Mouse (Mus musculus) midbrain, embryonic 13.5 days (tissue): Measurements from ENCODE around the gene Efcab10. TPM values are rescaled to one million over a fixed set of nuclear protein-coding genes. Genes with fewer than 3 reads are reported as not detected.

Experiments
- ATAC-seq: fragments of 200-750 bp; cut with Nextera tagmentation; 2 replicates; pipeline ENCODE4 v1.8.0; 2017; ENCODE audit warnings: mild to moderate bottlenecking, moderate TSS enrichment, moderate library complexity
- H3K27ac ChIP-seq: fragments of 300-500 bp; sonication (generic); 2 replicates; pipeline ENCODE4 v1.5.1; 2015; ENCODE audit warnings: inconsistent platforms, mild to moderate bottlenecking, moderate library complexity
- H3K27me3 ChIP-seq: fragments of 300-500 bp; sonication (generic); 2 replicates; pipeline ENCODE4 v1.6.1; 2015; ENCODE audit warnings: mild to moderate bottlenecking, inconsistent platforms
- H3K36me3 ChIP-seq: fragments of 300-500 bp; sonication (generic); 2 replicates; pipeline ENCODE4 v1.6.1; 2015; ENCODE audit warnings: mild to moderate bottlenecking, inconsistent platforms
- H3K4me1 ChIP-seq: fragments of 300-500 bp; sonication (generic); replicated peaks from 2 replicates; pipeline ENCODE4 v1.6.1; 2015; ENCODE audit warnings: inconsistent platforms
- H3K4me2 ChIP-seq: fragments of 300-500 bp; sonication (generic); replicated peaks from 2 replicates; pipeline ENCODE4 v1.6.1; 2015; ENCODE audit warnings: moderate library complexity, mild to moderate bottlenecking, inconsistent platforms
- H3K4me3 ChIP-seq: fragments of 300-500 bp; sonication (generic); replicated peaks from 2 replicates; pipeline ENCODE4 v1.5.1; 2015; ENCODE audit warnings: mild to moderate bottlenecking, inconsistent platforms
- H3K9ac ChIP-seq: fragments of 300-500 bp; sonication (generic); replicated peaks from 2 replicates; pipeline ENCODE4 v1.6.1; 2015; ENCODE audit warnings: mild to moderate bottlenecking, inconsistent platforms
- H3K9me3 ChIP-seq: fragments of 300-500 bp; sonication (generic); 2 replicates; pipeline ENCODE4 v1.6.1; 2016; ENCODE audit warnings: mild to moderate bottlenecking, inconsistent platforms
- WGBS: fragments of 180-500 bp; shearing (Covaris S2); methylation state at CpG from one replicate; pipeline ENCODE4 v1.1.7; 2015; 5-methylcytosine and 5-hydroxymethylcytosine counted together
- polyA plus RNA-seq: library from polyadenylated mRNA; unstranded; fragments of >200 nt; fragmentation: Nextera tagmentation; extraction: Ambion mirVana; gene quantifications from 2 replicates; pipeline ENCODE4 v1.2.1, GENCODE M21; 2015

The Efcab10 gene
- polyA plus RNA-seq, result 2.7 and 3.1 TPM in 2 replicates

DNA sequence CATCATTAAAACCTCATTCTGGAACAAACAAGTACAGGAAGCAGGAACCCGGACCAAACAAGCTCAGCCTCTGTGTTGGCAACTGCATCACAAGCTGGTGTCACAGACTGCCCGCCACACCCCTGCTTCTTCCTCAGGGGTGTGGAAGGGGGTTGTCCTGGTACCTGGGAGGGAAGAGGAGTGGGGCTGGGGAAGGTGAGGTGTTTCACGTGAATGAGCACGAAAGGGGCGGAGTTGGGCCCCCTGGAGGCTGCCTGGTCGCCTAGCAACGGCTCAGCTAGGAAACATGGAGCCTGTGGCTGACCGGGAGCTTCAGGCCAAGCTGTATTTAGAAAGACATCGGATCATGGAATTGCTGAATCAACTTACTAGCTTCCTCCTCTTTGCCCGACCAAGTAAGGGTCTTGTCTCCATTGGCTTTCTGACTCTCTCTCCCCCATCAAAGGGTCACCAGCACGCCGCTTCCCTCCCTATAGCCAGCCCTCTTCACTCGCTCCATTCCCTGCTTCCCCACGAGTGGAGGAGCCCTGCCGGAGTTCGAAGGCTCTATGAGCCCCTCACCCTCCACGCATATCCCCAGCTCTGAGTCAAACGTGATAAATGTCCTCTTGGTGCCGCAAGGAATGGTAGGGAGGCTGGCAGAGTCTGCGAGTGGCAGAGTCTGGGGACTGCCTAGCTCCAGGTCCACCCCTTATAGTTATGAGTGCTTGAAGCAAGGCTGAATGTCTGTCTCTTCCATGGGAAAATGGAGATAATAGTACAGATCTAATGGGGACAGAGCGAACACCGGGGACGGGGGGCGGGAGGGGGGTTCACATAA lies at the start of gene Efcab10:
TSS of gene Efcab10 (plus strand) at position 51 of the 820 bp plus-strand sequence.
- peak; percentile 86 for ATAC-seq
- Histone ChIP-seq H3K4me1 (peaks cover 12% of the 10 kb centered on the region), H3K36me3 (no peaks in the 10 kb centered on the region), H3K27ac (peak within 1 kb of the TSS; percentile 75), H3K9ac (peak within 1 kb of the TSS; percentile 64), H3K27me3 (no peaks in the 10 kb centered on the region), H3K4me3 (peak within 1 kb of the TSS; percentile 41), H3K9me3 (no peaks in the 10 kb centered on the region), H3K4me2 (peak within 1 kb of the TSS; percentile 60)
- WGBS, result 8% methylated on average over 24 of the region's 24 CpGs

- Histone ChIP-seq H3K4me2 (peak overlapping the region; percentile 57), H3K9me3 (no peaks in the 10 kb centered on the region), H3K27me3 (peaks cover 15% of the 10 kb centered on the region), H3K4me1 (peaks cover 51% of the 10 kb centered on the region), H3K27ac (peak overlapping the region; percentile 49), H3K9ac (peak overlapping the region; percentile 59), H3K36me3 (peaks cover 10% of the 10 kb centered on the region), H3K4me3 (peak overlapping the region; percentile 22)
- WGBS, result 4% methylated on average over 25 of the region's 25 CpGs
- peak; percentile 32 for ATAC-seq
Observed at GRCm38 (mm10) chr12:33344970-33345772, 49.5 kb upstream of the Efcab10 start.

- Histone ChIP-seq H3K4me3 (no peak overlapping the region; the same call in 1 of the 2 replicates), H3K36me3 (peaks cover 13% of the 10 kb centered on the region), H3K27ac (no peak overlapping the region), H3K27me3 (peaks cover 15% of the 10 kb centered on the region), H3K9ac (peak overlapping the region; percentile 59; the same call in 1 of the 2 replicates), H3K4me2 (peak overlapping the region; percentile 57), H3K4me1 (peaks cover 44% of the 10 kb centered on the region), H3K9me3 (no peaks in the 10 kb centered on the region)
- ATAC-seq, result peak; percentile 9; the same call in 1 of the 2 replicates
- WGBS, result 26% methylated on average over 23 of the region's 23 CpGs
Observed at GRCm38 (mm10) chr12:33345773-33346435, 48.8 kb upstream of the Efcab10 start.

- no peak overlapping the region for H3K4me3 ChIP-seq
- H3K4me1 ChIP-seq, result no peaks in the 10 kb centered on the region
- H3K27ac ChIP-seq, result no peak overlapping the region
- no peaks in the 10 kb centered on the region for H3K9me3 ChIP-seq
- ATAC-seq, result no peak
- 79% methylated on average over 4 of the region's 4 CpGs for WGBS
- no peak overlapping the region for H3K4me2 ChIP-seq
- no peak overlapping the region for H3K9ac ChIP-seq
- peaks cover 22% of the 10 kb centered on the region for H3K36me3 ChIP-seq
- H3K27me3 ChIP-seq, result no peaks in the 10 kb centered on the region
Observed at GRCm38 (mm10) chr12:33352671-33353070, 42.0 kb upstream of the Efcab10 start.

DNA sequence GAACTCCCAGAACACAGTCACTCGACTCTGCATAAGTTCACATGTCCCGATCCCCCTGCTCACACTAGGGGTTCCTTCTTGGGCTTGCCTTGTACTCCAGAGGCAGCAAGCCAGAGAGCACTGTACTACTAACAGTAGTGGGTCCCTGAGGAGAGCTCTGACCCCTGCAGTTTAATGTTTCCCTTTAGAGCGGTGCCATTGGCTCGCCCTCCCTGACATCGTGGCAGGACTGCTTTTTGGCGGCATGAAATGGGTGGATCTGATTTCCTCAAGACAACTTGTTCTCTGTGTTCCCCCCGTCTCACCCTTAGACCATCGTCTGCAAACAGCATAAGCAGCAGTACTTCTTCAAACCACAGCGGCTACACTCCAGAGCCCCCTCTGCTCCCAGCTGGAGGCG lies 36.3 kb upstream of the Efcab10 start:
- Histone ChIP-seq H3K36me3 (peaks cover 15% of the 10 kb centered on the region), H3K4me3 (no peak overlapping the region), H3K9ac (no peak overlapping the region), H3K4me1 (0 out of 2 replicates have a peak, but pooled peaks cover 3% of the 10 kb centered on the region), H3K27ac (no peak overlapping the region), H3K4me2 (no peak overlapping the region), H3K9me3 (no peaks in the 10 kb centered on the region), H3K27me3 (no peaks in the 10 kb centered on the region)
- ATAC-seq, result no peak
- whole genome bisulfite sequencing, result 95% methylated on average over 10 of the region's 10 CpGs

- Histone ChIP-seq H3K27me3 (no peaks in the 10 kb centered on the region), H3K36me3 (peaks cover 15% of the 10 kb centered on the region), H3K4me2 (no peak overlapping the region), H3K4me3 (no peak overlapping the region), H3K9ac (no peak overlapping the region), H3K4me1 (0 out of 2 replicates have a peak, but pooled peaks cover 3% of the 10 kb centered on the region), H3K9me3 (no peaks in the 10 kb centered on the region), H3K27ac (no peak overlapping the region)
- no peak for ATAC-seq
- 94% methylated on average over 7 of the region's 7 CpGs for WGBS
Observed at GRCm38 (mm10) chr12:33359209-33359608, 35.4 kb upstream of the Efcab10 start.

DNA sequence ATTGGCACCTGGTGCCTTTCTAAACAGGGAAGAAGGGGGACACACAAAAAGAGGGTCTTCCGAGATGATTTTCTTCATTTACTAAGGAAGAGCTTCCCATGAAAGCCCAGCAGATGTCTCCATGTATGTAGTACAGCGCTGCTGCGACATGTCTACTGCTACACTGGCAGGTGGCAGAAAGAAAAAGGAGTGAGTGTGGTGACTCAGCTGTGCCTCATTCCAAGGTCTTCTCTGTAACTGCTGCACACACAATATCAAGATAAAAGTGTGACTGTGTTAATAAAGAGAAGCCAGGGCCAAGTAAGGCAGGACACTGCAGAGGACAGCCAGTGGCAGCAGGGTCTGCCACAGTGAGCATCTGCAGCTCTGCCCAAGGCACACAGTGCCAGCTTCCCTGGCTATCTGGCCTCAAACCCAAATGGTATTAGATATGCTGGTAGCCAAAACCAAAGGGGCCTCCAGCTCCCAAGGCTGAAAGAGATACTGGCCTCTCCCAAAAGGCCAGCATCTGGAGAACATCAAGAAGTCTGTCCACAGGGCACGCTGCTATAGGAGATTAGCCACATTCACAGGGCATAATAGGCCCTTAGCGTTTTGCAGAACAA lies 34.7 kb upstream of the Efcab10 start:
- H3K4me1 ChIP-seq, result 0 out of 2 replicates have a peak, but pooled peaks cover 3% of the 10 kb centered on the region
- peaks cover 15% of the 10 kb centered on the region for H3K36me3 ChIP-seq
- no peaks in the 10 kb centered on the region for H3K9me3 ChIP-seq
- ATAC-seq, result no peak
- H3K9ac ChIP-seq, result no peak overlapping the region
- no peaks in the 10 kb centered on the region for H3K27me3 ChIP-seq
- WGBS, result 89% methylated on average over 5 of the region's 5 CpGs
- H3K4me3 ChIP-seq, result no peak overlapping the region
- no peak overlapping the region for H3K4me2 ChIP-seq
- peak overlapping the region; percentile 19; the same call in 1 of the 2 replicates for H3K27ac ChIP-seq

- ATAC-seq, result no peak
- H3K27ac ChIP-seq, result no peak overlapping the region
- WGBS, result 73% methylated on average over 6 of the region's 6 CpGs
Observed at GRCm38 (mm10) chr12:33360729-33361128, 33.9 kb upstream of the Efcab10 start.

GRCm38 (mm10) chr12:33364511-33364910 lies 30.1 kb upstream of the Efcab10 start:
- H3K4me3 ChIP-seq, result no peak overlapping the region
- no peak overlapping the region for H3K4me2 ChIP-seq
- no peak overlapping the region for H3K9ac ChIP-seq
- H3K4me1 ChIP-seq, result 0 out of 2 replicates have a peak, but pooled peaks cover 3% of the 10 kb centered on the region
- H3K27ac ChIP-seq, result no peak overlapping the region
- no peaks in the 10 kb centered on the region for H3K27me3 ChIP-seq
- peaks cover 26% of the 10 kb centered on the region for H3K36me3 ChIP-seq
- H3K9me3 ChIP-seq, result no peaks in the 10 kb centered on the region
- 91% methylated on average over 8 of the region's 8 CpGs for WGBS
- no peak for ATAC-seq

More at GRCm38 (mm10) chr12:33360729-33361128, 33.9 kb upstream of the Efcab10 start:
- Histone ChIP-seq H3K4me1 (0 out of 2 replicates have a peak, but pooled peaks cover 3% of the 10 kb centered on the region), H3K9ac (no peak overlapping the region), H3K36me3 (peaks cover 15% of the 10 kb centered on the region), H3K9me3 (no peaks in the 10 kb centered on the region), H3K4me3 (no peak overlapping the region), H3K4me2 (no peak overlapping the region), H3K27me3 (no peaks in the 10 kb centered on the region)

DNA sequence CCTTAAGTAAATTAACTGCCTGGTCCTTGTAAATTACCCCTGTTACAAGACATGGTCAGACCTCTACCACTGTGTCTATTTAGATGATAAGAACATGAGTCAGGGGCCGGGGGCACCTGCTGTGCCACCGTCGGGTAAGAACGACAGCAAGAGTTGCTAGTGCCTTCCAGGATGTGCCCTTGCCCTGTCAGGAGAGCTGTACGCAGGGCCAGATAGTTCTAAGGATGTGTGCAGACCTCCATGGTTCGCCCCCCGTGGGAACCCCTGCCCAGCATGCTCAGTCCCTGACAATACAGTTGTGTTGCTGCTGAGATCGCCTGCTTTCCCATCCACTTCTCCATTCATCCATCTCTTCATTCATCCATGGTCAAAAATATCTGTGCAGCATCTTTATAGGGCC lies 29.5 kb upstream of the Efcab10 start:
- no peak for ATAC-seq
- 0 out of 2 replicates have a peak, but pooled peaks cover under 1% of the 10 kb centered on the region for H3K4me1 ChIP-seq
- no peaks in the 10 kb centered on the region for H3K9me3 ChIP-seq
- H3K27ac ChIP-seq, result no peak overlapping the region
- no peak overlapping the region for H3K4me3 ChIP-seq
- peaks cover 20% of the 10 kb centered on the region for H3K36me3 ChIP-seq
- no peaks in the 10 kb centered on the region for H3K27me3 ChIP-seq
- 82% methylated on average over 8 of the region's 8 CpGs for WGBS
- no peak overlapping the region for H3K9ac ChIP-seq
- no peak overlapping the region for H3K4me2 ChIP-seq

DNA sequence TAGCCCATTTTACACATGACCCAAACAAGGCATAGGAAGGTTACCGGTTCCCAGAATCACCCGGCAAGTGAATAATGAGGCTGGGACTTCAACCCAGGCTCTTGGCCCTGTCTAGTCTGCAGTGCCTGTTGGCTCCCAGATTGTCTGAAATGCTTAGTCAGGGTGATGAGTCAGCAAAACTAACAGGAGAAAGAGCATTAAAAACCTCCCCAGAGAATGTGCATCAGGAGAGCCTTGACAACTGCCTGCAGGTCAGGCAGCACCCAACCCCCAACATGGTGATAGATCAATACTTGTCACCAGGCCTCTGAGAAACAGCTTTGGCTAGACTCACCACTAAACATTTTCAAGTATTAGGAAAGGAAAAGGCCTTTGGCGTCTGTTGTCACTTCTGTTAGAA lies 25.1 kb upstream of the Efcab10 start:
- H3K4me1 ChIP-seq, result no peaks in the 10 kb centered on the region
- H3K4me3 ChIP-seq, result no peak overlapping the region
- H3K9me3 ChIP-seq, result no peaks in the 10 kb centered on the region
- peaks cover 21% of the 10 kb centered on the region for H3K36me3 ChIP-seq
- no peak overlapping the region for H3K4me2 ChIP-seq
- ATAC-seq, result no peak
- H3K27me3 ChIP-seq, result no peaks in the 10 kb centered on the region
- no peak overlapping the region for H3K27ac ChIP-seq
- H3K9ac ChIP-seq, result no peak overlapping the region
- WGBS, result 91% methylated on average over 3 of the region's 3 CpGs
